22 mouse cellular contexts compared by ENCODE assay signal in the genomic region with DNA sequence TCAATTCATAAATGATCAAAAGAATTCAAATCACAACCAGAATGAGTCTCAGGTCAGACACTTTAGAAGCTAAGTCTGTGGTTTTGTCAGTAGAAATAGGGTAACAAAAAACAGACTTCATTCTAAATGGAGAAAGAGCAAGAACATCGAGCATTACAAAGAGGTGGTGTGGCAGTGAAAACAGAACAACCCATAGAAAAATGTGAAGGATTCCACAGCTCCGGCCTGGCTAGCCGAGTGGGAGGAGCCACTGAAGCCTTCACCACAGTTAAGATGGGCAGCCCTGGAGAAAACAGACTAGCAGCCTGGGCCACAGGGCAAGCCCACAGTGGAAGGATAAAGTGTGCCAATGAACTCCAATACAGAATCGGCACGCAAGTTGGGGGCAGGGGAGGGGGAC.
DNase-seq lines count a peak whose midpoint lies in the region; ATAC-seq and TF ChIP-seq lines count a peak whose summit lies in the region.
"Had no signal": no experiment of that assay in that cellular context is flagged by ENCODE, and none has a peak within 500 bp of the region (broad histone marks: within the 10 kb centered on the region; RNA-seq: fewer than 3 reads in every experiment).

No protein-coding gene starts in this region.

- no peak overlapping the region for H3K9ac ChIP-seq in embryonic facial prominence, embryonic 12.5 days
- H3K9ac ChIP-seq in kidney, embryonic 14.5 days (ENCODE audit: low read depth, low read length), result no peak overlapping the region
- no peak overlapping the region for H3K9ac ChIP-seq in kidney, embryonic 15.5 days
- H3K9ac ChIP-seq: forebrain, embryonic 12.5 days; forebrain, embryonic 15.5 days; hindbrain, embryonic 12.5 days; hindbrain, embryonic 15.5 days had no signal

- no peak overlapping the region for H3K4me2 ChIP-seq in embryonic facial prominence, embryonic 12.5 days (replicated peaks)
- no peak overlapping the region for H3K4me2 ChIP-seq in kidney, embryonic 14.5 days (replicated peaks; ENCODE audit: low read depth, low read length)
- no peak overlapping the region for H3K4me2 ChIP-seq in kidney, embryonic 15.5 days
- H3K4me2 ChIP-seq: forebrain, embryonic 12.5 days; forebrain, embryonic 15.5 days; hindbrain, embryonic 12.5 days; hindbrain, embryonic 15.5 days had no signal

- H3K27ac ChIP-seq in embryonic facial prominence, embryonic 12.5 days, result peak overlapping the region; percentile 23; the same call in 1 of the 2 replicates
- H3K27ac ChIP-seq in embryonic facial prominence, embryonic 10.5 days (replicated peaks), result no peak overlapping the region
- H3K27ac ChIP-seq in kidney, embryonic 14.5 days (ENCODE audit: low read depth, low read length), result no peak overlapping the region
- no peak overlapping the region for H3K27ac ChIP-seq in kidney, embryonic 15.5 days
- H3K27ac ChIP-seq in embryonic fibroblast, embryonic 13.5 days (ENCODE audit: insufficient read depth, low read length), result peak overlapping the region; percentile 32
- H3K27ac ChIP-seq: forebrain, embryonic 12.5 days; forebrain, embryonic 15.5 days; hindbrain, embryonic 12.5 days; hindbrain, embryonic 15.5 days had no signal

- no peak overlapping the region for H3K4me3 ChIP-seq in embryonic facial prominence, embryonic 12.5 days
- H3K4me3 ChIP-seq in embryonic facial prominence, embryonic 10.5 days, result no peak overlapping the region
- no peak overlapping the region for H3K4me3 ChIP-seq in kidney, embryonic 14.5 days (ENCODE audit: low read length)
- H3K4me3 ChIP-seq in kidney, embryonic 15.5 days (replicated peaks), result no peak overlapping the region
- H3K4me3 ChIP-seq in embryonic fibroblast, embryonic 13.5 days (ENCODE audit: insufficient read depth, low read length), result no peak overlapping the region
- H3K4me3 ChIP-seq: forebrain, embryonic 12.5 days; forebrain, embryonic 15.5 days; hindbrain, embryonic 12.5 days; hindbrain, embryonic 15.5 days had no signal

- no peaks in the 10 kb centered on the region for H3K36me3 ChIP-seq in embryonic facial prominence, embryonic 12.5 days
- no peaks in the 10 kb centered on the region for H3K36me3 ChIP-seq in embryonic facial prominence, embryonic 10.5 days (replicated peaks)
- no peaks in the 10 kb centered on the region for H3K36me3 ChIP-seq in kidney, embryonic 14.5 days (ENCODE audit: control insufficient read depth, insufficient read depth, low read length)
- H3K36me3 ChIP-seq in kidney, embryonic 15.5 days, result no peaks in the 10 kb centered on the region
- H3K36me3 ChIP-seq: forebrain, embryonic 12.5 days; forebrain, embryonic 15.5 days; hindbrain, embryonic 12.5 days; hindbrain, embryonic 15.5 days had no signal

- H3K27me3 ChIP-seq in embryonic facial prominence, embryonic 12.5 days, result no peaks in the 10 kb centered on the region
- H3K27me3 ChIP-seq in embryonic facial prominence, embryonic 10.5 days (replicated peaks; ENCODE audit: low read depth, poor library complexity, severe bottlenecking), result no peaks in the 10 kb centered on the region
- H3K27me3 ChIP-seq in kidney, embryonic 14.5 days (ENCODE audit: control insufficient read depth, insufficient read depth, low read length), result no peaks in the 10 kb centered on the region
- H3K27me3 ChIP-seq in kidney, embryonic 15.5 days, result no peaks in the 10 kb centered on the region
- H3K27me3 ChIP-seq: forebrain, embryonic 12.5 days; forebrain, embryonic 15.5 days; hindbrain, embryonic 12.5 days; hindbrain, embryonic 15.5 days had no signal

- ATAC-seq in embryonic facial prominence, embryonic 12.5 days (ENCODE audit: insufficient number of reproducible peaks, insufficient read depth, low FRiP score, low TSS enrichment), result no peak
- ATAC-seq in kidney, embryonic 14.5 days (ENCODE audit: low FRiP score, low TSS enrichment), result peak; percentile 35; the same call in 1 of the 2 replicates
- no peak for ATAC-seq in kidney, embryonic 15.5 days (replicated peaks; ENCODE audit: low FRiP score)
- ATAC-seq: activated CD4-positive, CD25-positive, alpha-beta regulatory T cell, adult 4 months; CD4-positive, CD25-positive, alpha-beta regulatory T cell, adult 4 months; forebrain, embryonic 15.5 days; intestine, postnatal 0 days had no signal

- no peaks in the 10 kb centered on the region for H3K9me3 ChIP-seq in embryonic facial prominence, embryonic 12.5 days
- H3K9me3 ChIP-seq in embryonic facial prominence, embryonic 10.5 days, result no peaks in the 10 kb centered on the region
- no peaks in the 10 kb centered on the region for H3K9me3 ChIP-seq in kidney, embryonic 14.5 days (ENCODE audit: control insufficient read depth, low read length)
- H3K9me3 ChIP-seq in kidney, embryonic 15.5 days (replicated peaks), result no peaks in the 10 kb centered on the region
- H3K9me3 ChIP-seq: forebrain, embryonic 12.5 days; forebrain, embryonic 15.5 days; hindbrain, embryonic 12.5 days; hindbrain, embryonic 15.5 days had no signal

- no peak for TF ChIP-seq POLR2A in embryonic fibroblast, embryonic 13.5 days (IDR thresholded peaks at IDR 0.05; ENCODE audit: low read depth, low read length)

- 39% methylated on average over 5 of the region's 5 CpGs for WGBS in embryonic facial prominence, embryonic 12.5 days
- WGBS in embryonic facial prominence, embryonic 10.5 days, result 52% methylated on average over 5 of the region's 5 CpGs
- 61% methylated on average over 5 of the region's 5 CpGs for WGBS in kidney, embryonic 14.5 days
- 67% methylated on average over 5 of the region's 5 CpGs for WGBS in kidney, embryonic 15.5 days

- no peak for TF ChIP-seq CTCF in embryonic fibroblast, embryonic 13.5 days (IDR thresholded peaks at IDR 0.05; ENCODE audit: borderline replicate concordance, insufficient read depth, low read length)

- no peak for DNase-seq in embryonic facial prominence, embryonic 10.5 days (ENCODE audit: low spot score)
- no peak for DNase-seq in thymus, postnatal 4 days
- no peak for DNase-seq in spleen, postnatal 36 days (ENCODE audit: low spot score in 2 of 2)
- DNase-seq: adrenal gland, adult 8-10 months; adrenal gland, postnatal 25 days; cerebellum, adult 11-12 months; cerebellum, adult 8-10 months; cerebellum, postnatal 10 days; cerebellum, postnatal 36 days; gastrocnemius, postnatal 25 days; kidney, adult 2 months had no signal

- H3K4me1 ChIP-seq in embryonic facial prominence, embryonic 12.5 days, result peaks cover 7% of the 10 kb centered on the region; the same call in 1 of the 2 replicates
- peaks cover 20% of the 10 kb centered on the region for H3K4me1 ChIP-seq in embryonic facial prominence, embryonic 10.5 days
- H3K4me1 ChIP-seq in kidney, embryonic 14.5 days (ENCODE audit: control insufficient read depth, insufficient read depth, low read length), result no peaks in the 10 kb centered on the region
- H3K4me1 ChIP-seq in kidney, embryonic 15.5 days, result no peaks in the 10 kb centered on the region
- peaks cover 6% of the 10 kb centered on the region for H3K4me1 ChIP-seq in embryonic fibroblast, embryonic 13.5 days (ENCODE audit: control insufficient read depth, insufficient read depth, low read length)
- H3K4me1 ChIP-seq: forebrain, embryonic 12.5 days; forebrain, embryonic 15.5 days; hindbrain, embryonic 12.5 days; hindbrain, embryonic 15.5 days had no signal

Comparison
In these comparisons a context has a peak if more than half of its experiments do, and no peak if none do; other contexts are left out.
1. H3K27ac ChIP-seq: peak in embryonic facial prominence, embryonic 12.5 days (single experiment) and embryonic fibroblast, embryonic 13.5 days (single experiment); none in embryonic facial prominence, embryonic 10.5 days (single experiment), kidney, embryonic 14.5 days (single experiment) and kidney, embryonic 15.5 days (single experiment).